Mouse (Mus musculus) liver, embryonic 14.5 days (tissue): ENCODE measurements around the gene Mcoln2.

Experiments
- CTCF ChIP-seq: IDR thresholded peaks from 2 replicates; pipeline ENCODE4 v1.5.1; 2016; ENCODE audit warnings: antibody characterized with exemption, low read depth, control low read depth
- EP300 ChIP-seq: IDR thresholded peaks from 2 replicates; pipeline ENCODE4 v1.6.1; 2016; ENCODE audit warnings: antibody characterized with exemption, low read depth

GRCm38 (mm10) chr3:146099925-146100324 is 49.7 kb upstream of the Mcoln2 start:
- no peak for TF ChIP-seq EP300
- TF ChIP-seq CTCF, result no peak
